Mouse (Mus musculus): ENCODE results near the gene Pced1b. TPM values are rescaled to one million over a fixed set of nuclear protein-coding genes. Genes with fewer than 3 reads are reported as not detected.

Pced1b gene
- total and polyA plus RNA-seq, 3 experiments, result 3.6 to 3.9 (median 3.8) TPM

DNA sequence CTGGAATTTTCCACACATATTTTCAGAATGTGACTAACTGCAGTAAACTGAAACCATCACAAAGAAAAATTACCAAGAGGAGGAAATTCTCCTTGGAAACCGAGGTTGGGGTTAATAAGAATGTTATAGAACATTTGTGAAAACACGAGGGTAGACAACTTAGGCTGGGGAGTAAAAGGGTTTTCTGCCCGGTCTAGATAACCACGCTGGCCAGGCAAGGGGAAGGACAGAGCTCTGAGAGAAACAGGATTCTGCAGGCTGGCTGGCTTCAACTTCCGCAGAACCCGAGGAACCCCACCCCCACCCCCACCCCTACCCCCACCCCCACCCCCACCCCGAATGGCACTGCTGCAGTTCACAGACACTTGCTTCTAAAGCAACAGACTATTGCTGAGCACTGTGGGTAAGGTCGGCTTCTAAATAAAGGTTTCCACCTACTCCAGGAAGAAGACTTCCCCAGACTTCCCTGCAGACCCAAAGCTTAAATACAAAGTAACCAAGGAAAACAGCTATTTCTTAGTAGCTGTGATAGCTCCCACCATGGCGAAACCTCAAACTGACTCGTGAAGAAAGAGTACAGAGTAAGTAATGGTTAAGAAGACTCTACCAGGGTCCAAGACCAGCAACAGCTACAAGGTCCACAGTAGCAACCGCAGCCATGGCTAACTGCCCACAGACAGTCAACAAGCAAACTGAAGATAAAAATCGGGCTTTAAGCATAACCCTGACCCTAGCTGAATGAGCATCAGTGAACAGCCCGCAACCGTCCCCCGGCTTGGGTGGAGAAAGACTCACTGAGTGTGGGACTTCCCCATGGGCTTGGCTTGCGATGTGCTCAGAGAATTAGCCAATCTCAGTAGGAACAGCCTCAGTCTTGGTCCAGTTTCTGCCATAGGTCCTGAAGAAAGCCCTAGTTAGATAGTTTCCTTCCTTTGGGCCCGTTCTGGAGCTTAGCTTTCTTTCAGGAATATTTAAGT lies 34.1 kb upstream of the Pced1b start:
- intact Hi-C loops (cut with DNase I), result no loop called here
- no peaks in the 10 kb centered on the region for H3K79me2 ChIP-seq (replicated peaks; ENCODE audit: control insufficient read depth, insufficient read depth, low read length)
- H3K27me3 ChIP-seq (ENCODE audit: control insufficient read depth, insufficient read depth, low read length), result no peaks in the 10 kb centered on the region
- no peak overlapping the region for H3K4me3 ChIP-seq
- no peak overlapping the region for H3K27ac ChIP-seq
- 54% methylated on average over 17 of the region's 17 CpGs for WGBS
- no peak for TF ChIP-seq CTCF (IDR thresholded peaks at IDR 0.05)
- TF ChIP-seq EP300 (IDR thresholded peaks at IDR 0.05; ENCODE audit: insufficient read depth, low read depth, low read length), result no peak
- no peak for TF ChIP-seq POLR2A (IDR thresholded peaks at IDR 0.05; ENCODE audit: insufficient read depth, low read depth, low read length)
- H3K4me1 ChIP-seq (ENCODE audit: control insufficient read depth, insufficient read depth, low read length), result no peaks in the 10 kb centered on the region
- no peaks in the 10 kb centered on the region for H3K36me3 ChIP-seq (ENCODE audit: control insufficient read depth, insufficient read depth, low read length)
- H3K9ac ChIP-seq (ENCODE audit: low read depth, low read length), result no peak overlapping the region
- DNase-seq, result no peak

DNA sequence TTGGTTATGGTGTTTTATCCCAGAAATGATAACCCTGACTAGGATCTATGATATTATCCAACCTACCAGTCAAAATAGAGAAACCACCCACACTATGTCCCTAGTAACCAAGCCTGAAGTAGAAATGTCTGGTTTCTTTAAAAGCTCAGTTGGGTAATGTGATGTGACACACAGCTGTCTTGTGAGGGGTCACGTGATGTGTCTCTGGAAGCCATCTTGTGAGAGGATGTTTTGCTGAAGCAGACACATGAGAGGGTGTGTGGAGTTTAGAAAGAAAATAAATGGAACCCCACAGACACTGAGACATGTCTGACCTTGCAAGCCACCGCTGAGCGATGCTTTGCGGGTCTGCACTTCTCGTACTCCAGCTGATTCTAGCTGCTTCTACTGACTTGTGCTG lies 30.1 kb upstream of the Pced1b start:
- H3K27me3 ChIP-seq (ENCODE audit: control insufficient read depth, insufficient read depth, low read length), result no peaks in the 10 kb centered on the region
- H3K9ac ChIP-seq (ENCODE audit: low read depth, low read length), result no peak overlapping the region
- no peak overlapping the region for H3K27ac ChIP-seq
- TF ChIP-seq CTCF (IDR thresholded peaks at IDR 0.05) (no peak), POLR2A (IDR thresholded peaks at IDR 0.05; ENCODE audit: insufficient read depth, low read depth, low read length) (no peak), EP300 (IDR thresholded peaks at IDR 0.05; ENCODE audit: insufficient read depth, low read depth, low read length) (no peak)
- no peak for DNase-seq
- H3K4me1 ChIP-seq (ENCODE audit: control insufficient read depth, insufficient read depth, low read length), result no peaks in the 10 kb centered on the region
- intact Hi-C loops (cut with DNase I), result no loop called here
- H3K79me2 ChIP-seq (replicated peaks; ENCODE audit: control insufficient read depth, insufficient read depth, low read length), result no peaks in the 10 kb centered on the region
- WGBS, result 94% methylated on average over 5 of the region's 5 CpGs
- no peak overlapping the region for H3K4me3 ChIP-seq
- no peaks in the 10 kb centered on the region for H3K36me3 ChIP-seq (ENCODE audit: control insufficient read depth, insufficient read depth, low read length)

DNA sequence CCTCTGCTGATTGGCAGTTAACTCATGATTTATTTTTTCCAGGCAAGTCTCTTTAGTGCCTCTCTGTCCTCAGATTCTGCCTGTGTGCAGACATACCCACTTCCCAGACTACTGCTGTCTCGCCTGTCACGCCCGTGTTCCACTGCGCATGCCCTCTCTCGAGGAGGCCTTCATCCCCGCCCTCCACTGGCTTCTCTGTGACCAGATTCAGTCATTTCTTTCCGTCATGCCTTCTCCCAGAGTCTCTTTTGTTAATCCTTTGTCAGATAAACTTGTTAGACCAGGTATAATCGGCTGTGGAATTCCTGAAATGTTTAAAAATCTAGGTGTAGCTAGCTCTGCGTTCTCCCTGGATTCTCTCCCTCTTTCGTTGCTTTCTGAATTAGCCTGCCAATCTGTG lies 23.5 kb upstream of the Pced1b start:
- no peak overlapping the region for H3K27ac ChIP-seq
- H3K4me1 ChIP-seq (ENCODE audit: control insufficient read depth, insufficient read depth, low read length), result no peaks in the 10 kb centered on the region
- WGBS, result 92% methylated on average over 10 of the region's 10 CpGs
- no peak overlapping the region for H3K4me3 ChIP-seq
- H3K36me3 ChIP-seq (ENCODE audit: control insufficient read depth, insufficient read depth, low read length), result no peaks in the 10 kb centered on the region
- no peaks in the 10 kb centered on the region for H3K79me2 ChIP-seq (replicated peaks; ENCODE audit: control insufficient read depth, insufficient read depth, low read length)
- DNase-seq, result no peak
- H3K9ac ChIP-seq (ENCODE audit: low read depth, low read length), result no peak overlapping the region
- no peaks in the 10 kb centered on the region for H3K27me3 ChIP-seq (ENCODE audit: control insufficient read depth, insufficient read depth, low read length)
- TF ChIP-seq CTCF (IDR thresholded peaks at IDR 0.05), result no peak
- no peak for TF ChIP-seq POLR2A (IDR thresholded peaks at IDR 0.05; ENCODE audit: insufficient read depth, low read depth, low read length)
- TF ChIP-seq EP300 (IDR thresholded peaks at IDR 0.05; ENCODE audit: insufficient read depth, low read depth, low read length), result no peak
- intact Hi-C loops (cut with DNase I), result no loop called here

DNA sequence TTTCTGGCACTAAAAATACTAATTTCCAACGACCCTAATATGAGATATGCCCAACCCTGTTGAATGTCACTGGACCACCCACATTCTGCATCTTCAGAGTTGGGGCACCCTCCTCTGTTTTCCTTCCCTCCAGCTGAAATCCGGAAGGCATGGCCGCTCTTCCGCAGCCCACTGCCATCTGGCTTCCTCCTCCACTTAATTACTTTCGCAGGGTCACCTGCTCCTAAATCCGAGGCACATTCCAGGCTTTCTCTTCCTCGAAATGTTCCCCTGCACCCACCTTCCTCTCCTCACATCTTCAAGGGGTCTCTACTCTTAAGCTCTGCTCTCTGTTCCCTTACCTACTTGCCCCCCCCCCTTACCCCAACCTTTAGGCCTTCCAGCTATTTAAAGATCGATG lies 22.9 kb upstream of the Pced1b start:
- DNase-seq, result no peak
- no peaks in the 10 kb centered on the region for H3K27me3 ChIP-seq (ENCODE audit: control insufficient read depth, insufficient read depth, low read length)
- no peak overlapping the region for H3K9ac ChIP-seq (ENCODE audit: low read depth, low read length)
- no peaks in the 10 kb centered on the region for H3K79me2 ChIP-seq (replicated peaks; ENCODE audit: control insufficient read depth, insufficient read depth, low read length)
- TF ChIP-seq CTCF (IDR thresholded peaks at IDR 0.05), result no peak
- TF ChIP-seq EP300 (IDR thresholded peaks at IDR 0.05; ENCODE audit: insufficient read depth, low read depth, low read length), result no peak
- no peak for TF ChIP-seq POLR2A (IDR thresholded peaks at IDR 0.05; ENCODE audit: insufficient read depth, low read depth, low read length)
- no peak overlapping the region for H3K27ac ChIP-seq
- no peak overlapping the region for H3K4me3 ChIP-seq
- H3K4me1 ChIP-seq (ENCODE audit: control insufficient read depth, insufficient read depth, low read length), result no peaks in the 10 kb centered on the region
- WGBS, result 77% methylated on average over 8 of the region's 8 CpGs
- intact Hi-C loops (cut with DNase I), result no loop called here
- no peaks in the 10 kb centered on the region for H3K36me3 ChIP-seq (ENCODE audit: control insufficient read depth, insufficient read depth, low read length)

DNA sequence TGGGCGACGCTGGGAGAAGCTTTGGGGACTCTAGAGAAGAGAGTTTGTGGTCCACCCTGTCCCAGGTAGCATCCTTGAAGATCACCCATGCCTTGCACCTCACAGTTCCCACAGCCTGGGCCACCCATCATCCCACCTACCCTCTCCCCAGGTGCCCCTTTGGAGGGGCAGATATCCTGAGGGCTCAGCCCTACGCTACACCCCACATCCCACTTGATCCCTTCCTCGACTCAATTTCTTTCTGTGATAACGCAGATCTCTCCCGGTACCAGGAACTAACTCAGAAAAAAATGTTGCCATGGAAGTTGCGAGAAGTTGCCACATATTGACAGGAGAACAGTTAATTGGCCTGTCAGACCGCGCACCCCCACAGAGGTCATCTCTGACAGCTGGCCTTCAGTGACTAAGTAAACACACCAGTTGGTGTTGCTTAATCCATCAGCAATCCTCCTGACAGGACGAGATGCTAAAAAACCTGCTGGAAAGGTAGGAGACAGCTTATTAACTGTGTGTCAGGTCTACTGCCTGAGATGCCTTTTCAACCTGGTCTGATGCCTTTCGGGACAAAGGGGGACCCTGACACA lies 17.3 kb upstream of the Pced1b start:
- no peak overlapping the region for H3K9ac ChIP-seq (ENCODE audit: low read depth, low read length)
- intact Hi-C loops (cut with DNase I), result no loop called here
- H3K4me3 ChIP-seq, result no peak overlapping the region
- no peak overlapping the region for H3K27ac ChIP-seq
- H3K79me2 ChIP-seq (replicated peaks; ENCODE audit: control insufficient read depth, insufficient read depth, low read length), result no peaks in the 10 kb centered on the region
- DNase-seq, result no peak
- no peaks in the 10 kb centered on the region for H3K4me1 ChIP-seq (ENCODE audit: control insufficient read depth, insufficient read depth, low read length)
- TF ChIP-seq POLR2A (IDR thresholded peaks at IDR 0.05; ENCODE audit: insufficient read depth, low read depth, low read length) (no peak), CTCF (IDR thresholded peaks at IDR 0.05) (no peak), EP300 (IDR thresholded peaks at IDR 0.05; ENCODE audit: insufficient read depth, low read depth, low read length) (no peak)
- 71% methylated on average over 11 of the region's 11 CpGs for WGBS
- no peaks in the 10 kb centered on the region for H3K36me3 ChIP-seq (ENCODE audit: control insufficient read depth, insufficient read depth, low read length)
- no peaks in the 10 kb centered on the region for H3K27me3 ChIP-seq (ENCODE audit: control insufficient read depth, insufficient read depth, low read length)

DNA sequence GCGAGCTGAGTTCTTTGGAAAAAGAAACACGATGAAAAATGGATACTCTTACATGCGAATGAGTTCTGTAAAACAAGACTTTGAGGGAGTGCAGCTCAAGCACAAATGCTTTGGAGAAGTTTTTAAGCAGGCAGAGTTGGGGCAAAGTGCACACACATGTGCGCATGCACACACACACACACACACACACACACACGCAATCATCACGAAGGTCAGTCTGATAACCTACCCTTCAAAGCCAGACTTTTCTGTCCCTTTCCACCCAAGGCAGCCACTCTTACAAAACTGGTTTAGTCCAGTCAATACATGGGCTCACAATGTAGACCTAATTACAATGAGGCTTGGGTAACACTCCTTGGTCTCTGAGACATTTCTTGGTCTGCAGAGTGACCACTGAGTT lies 12.8 kb upstream of the Pced1b start:
- no peaks in the 10 kb centered on the region for H3K27me3 ChIP-seq (ENCODE audit: control insufficient read depth, insufficient read depth, low read length)
- WGBS, result 88% methylated on average over 6 of the region's 6 CpGs
- H3K4me1 ChIP-seq (ENCODE audit: control insufficient read depth, insufficient read depth, low read length), result no peaks in the 10 kb centered on the region
- no peak for DNase-seq
- TF ChIP-seq CTCF (IDR thresholded peaks at IDR 0.05) (no peak), POLR2A (IDR thresholded peaks at IDR 0.05; ENCODE audit: insufficient read depth, low read depth, low read length) (no peak), EP300 (IDR thresholded peaks at IDR 0.05; ENCODE audit: insufficient read depth, low read depth, low read length) (no peak)
- intact Hi-C loops (cut with DNase I), result loop anchor here (2.0 kb wide), 1 partner anchor 37 kb away; no protein-coding TSS in a partner anchor
- no peaks in the 10 kb centered on the region for H3K79me2 ChIP-seq (replicated peaks; ENCODE audit: control insufficient read depth, insufficient read depth, low read length)
- H3K36me3 ChIP-seq (ENCODE audit: control insufficient read depth, insufficient read depth, low read length), result no peaks in the 10 kb centered on the region
- H3K4me3 ChIP-seq, result no peak overlapping the region
- H3K9ac ChIP-seq (ENCODE audit: low read depth, low read length), result no peak overlapping the region
- no peak overlapping the region for H3K27ac ChIP-seq

Data from heart, adult 2 months (tissue).